Mouse (Mus musculus): ENCODE data around the gene Pold2. TPM values are rescaled to one million over a fixed set of nuclear protein-coding genes. Genes with fewer than 3 reads are reported as not detected.

The Pold2 gene
- polyA plus RNA-seq, 1 experiment, result 78.0 TPM

GRCm38 (mm10) chr11:5840346-5840745 is 37.7 kb downstream of the Pold2 start:
- TF ChIP-seq POLR2A (IDR thresholded peaks at IDR 0.05; ENCODE audit: borderline replicate concordance, extremely low read depth, insufficient read depth, insufficient read length, poor library complexity, severe bottlenecking), result no peak
- TF ChIP-seq CTCF (IDR thresholded peaks at IDR 0.05; ENCODE audit: borderline replicate concordance, extremely low read depth, insufficient read depth, insufficient read length), result no peak
- no peak for DNase-seq (ENCODE audit: low read depth)

- TF ChIP-seq CTCF (IDR thresholded peaks at IDR 0.05; ENCODE audit: borderline replicate concordance, extremely low read depth, insufficient read depth, insufficient read length) (peak; percentile 70), POLR2A (IDR thresholded peaks at IDR 0.05; ENCODE audit: borderline replicate concordance, extremely low read depth, insufficient read depth, insufficient read length, poor library complexity, severe bottlenecking) (no peak)
- DNase-seq (ENCODE audit: low read depth), result peak; percentile 96
These were observed 40.5 kb downstream of the Pold2 start, which contains the start of gene Polm for GRCm38 (mm10) chr11:5837251-5838246. Gene Polm, minus strand, starts transcription at chr11:5838016.

DNA sequence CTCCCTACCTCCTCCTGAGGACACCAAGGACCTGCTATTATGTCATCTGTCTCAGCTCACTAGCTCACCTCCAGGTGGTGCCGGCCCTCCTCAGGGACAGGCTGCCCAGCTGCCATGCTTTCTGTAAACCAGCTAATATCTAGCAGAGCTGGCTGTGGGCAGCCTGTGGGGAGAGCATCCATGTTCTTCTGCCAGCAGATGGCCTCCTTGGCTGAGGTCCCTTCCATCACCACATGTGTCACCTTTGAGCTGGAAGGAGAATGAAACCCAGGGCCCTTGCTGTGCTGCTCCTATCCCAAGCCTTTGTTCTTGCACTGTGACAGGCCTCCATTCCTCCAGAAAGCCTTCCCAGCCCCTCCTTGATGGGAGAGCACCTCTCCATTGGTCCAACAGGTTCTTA is 42.0 kb downstream of the Pold2 start:
- peak; percentile 55 for DNase-seq (ENCODE audit: low read depth)
- TF ChIP-seq CTCF (IDR thresholded peaks at IDR 0.05; ENCODE audit: borderline replicate concordance, extremely low read depth, insufficient read depth, insufficient read length), result peak; percentile 27; the same call in 1 of the 2 replicates
- TF ChIP-seq POLR2A (IDR thresholded peaks at IDR 0.05; ENCODE audit: borderline replicate concordance, extremely low read depth, insufficient read depth, insufficient read length, poor library complexity, severe bottlenecking), result no peak

- TF ChIP-seq CTCF (IDR thresholded peaks at IDR 0.05; ENCODE audit: borderline replicate concordance, extremely low read depth, insufficient read depth, insufficient read length) (no peak), POLR2A (IDR thresholded peaks at IDR 0.05; ENCODE audit: borderline replicate concordance, extremely low read depth, insufficient read depth, insufficient read length, poor library complexity, severe bottlenecking) (no peak)
These were observed 43.0 kb downstream of the Pold2 start for GRCm38 (mm10) chr11:5835057-5835456.

GRCm38 (mm10) chr11:5834506-5834905 is 43.6 kb downstream of the Pold2 start:
- DNase-seq (ENCODE audit: low read depth), result no peak
- TF ChIP-seq POLR2A (IDR thresholded peaks at IDR 0.05; ENCODE audit: borderline replicate concordance, extremely low read depth, insufficient read depth, insufficient read length, poor library complexity, severe bottlenecking) (no peak), CTCF (IDR thresholded peaks at IDR 0.05; ENCODE audit: borderline replicate concordance, extremely low read depth, insufficient read depth, insufficient read length) (no peak)

More at GRCm38 (mm10) chr11:5835057-5835456, 43.0 kb downstream of the Pold2 start:
- DNase-seq (ENCODE audit: low read depth), result no peak

DNA sequence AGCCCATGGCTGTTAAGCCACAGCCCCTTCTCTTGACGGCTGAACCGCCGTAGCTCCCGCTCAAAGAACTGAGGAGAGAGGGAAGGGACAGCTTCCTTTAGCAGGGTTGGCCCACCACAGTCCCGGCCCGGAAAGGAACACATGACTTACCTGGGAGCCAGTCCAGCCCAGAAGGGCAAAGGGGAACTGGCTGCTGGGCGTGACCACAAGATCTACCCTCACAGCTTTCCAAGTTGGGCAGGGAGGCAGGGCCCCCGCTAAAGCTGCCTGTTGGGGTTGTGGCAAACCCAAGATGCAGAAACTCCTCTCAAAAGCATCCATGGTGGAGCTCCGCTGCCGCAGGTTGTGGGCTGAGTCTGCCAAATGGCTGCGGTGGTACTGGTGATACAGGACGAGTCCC is 48.8 kb downstream of the Pold2 start:
- TF ChIP-seq POLR2A (IDR thresholded peaks at IDR 0.05; ENCODE audit: borderline replicate concordance, extremely low read depth, insufficient read depth, insufficient read length, poor library complexity, severe bottlenecking) (no peak), CTCF (IDR thresholded peaks at IDR 0.05; ENCODE audit: borderline replicate concordance, extremely low read depth, insufficient read depth, insufficient read length) (no peak)
- no peak for DNase-seq (ENCODE audit: low read depth)

GRCm38 (mm10) chr11:5828509-5829191 is 49.4 kb downstream of the Pold2 start:
- no peak for DNase-seq (ENCODE audit: low read depth)
- no peak for TF ChIP-seq POLR2A (IDR thresholded peaks at IDR 0.05; ENCODE audit: borderline replicate concordance, extremely low read depth, insufficient read depth, insufficient read length, poor library complexity, severe bottlenecking)
- TF ChIP-seq CTCF (IDR thresholded peaks at IDR 0.05; ENCODE audit: borderline replicate concordance, extremely low read depth, insufficient read depth, insufficient read length), result no peak

DNA sequence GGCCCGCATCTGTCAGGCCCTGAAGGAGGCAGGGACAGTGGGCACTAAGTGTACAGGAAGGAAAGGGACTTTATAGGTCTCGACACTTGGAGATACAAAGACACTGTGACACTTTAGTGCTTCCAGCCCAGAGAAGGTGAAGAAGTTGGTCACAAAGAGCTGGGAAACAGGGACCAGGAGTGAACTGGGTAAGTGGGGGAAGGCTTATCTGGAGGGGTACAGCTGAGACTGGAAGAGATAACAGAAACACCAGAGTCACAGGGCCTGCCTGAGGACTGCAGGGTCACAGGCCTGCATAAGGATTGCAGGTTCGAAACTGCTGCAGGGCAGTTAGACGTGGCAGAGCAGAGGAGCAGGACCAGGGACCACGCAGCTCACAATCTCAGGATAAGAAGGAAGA is 50.2 kb downstream of the Pold2 start:
- TF ChIP-seq CTCF (IDR thresholded peaks at IDR 0.05; ENCODE audit: borderline replicate concordance, extremely low read depth, insufficient read depth, insufficient read length), result no peak
- no peak for TF ChIP-seq POLR2A (IDR thresholded peaks at IDR 0.05; ENCODE audit: borderline replicate concordance, extremely low read depth, insufficient read depth, insufficient read length, poor library complexity, severe bottlenecking)
- DNase-seq (ENCODE audit: low read depth), result no peak

DNA sequence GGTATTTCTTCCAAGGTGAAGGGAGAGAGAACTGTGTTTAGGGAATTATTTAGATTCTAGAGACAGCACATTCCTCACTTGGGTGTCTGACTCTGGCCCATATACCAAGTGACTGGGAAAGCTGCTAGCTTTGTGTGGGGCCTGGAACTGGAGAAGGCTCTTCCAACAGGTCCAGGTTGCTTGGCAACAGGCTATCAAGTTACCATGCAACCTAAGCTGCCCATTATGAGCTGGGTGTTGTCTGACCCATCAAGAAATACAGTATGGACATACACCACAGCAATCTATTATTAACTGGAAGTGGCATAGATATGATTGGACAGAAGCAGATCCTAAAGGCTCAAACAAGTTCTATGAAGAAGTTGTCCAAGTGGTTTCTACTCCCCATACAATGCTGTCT is 52.7 kb downstream of the Pold2 start:
- DNase-seq (ENCODE audit: low read depth), result no peak
- no peak for TF ChIP-seq POLR2A (IDR thresholded peaks at IDR 0.05; ENCODE audit: borderline replicate concordance, extremely low read depth, insufficient read depth, insufficient read length, poor library complexity, severe bottlenecking)

Other genes with a start within 250 kb of the Pold2 start
- 112 and 159 TPM in 2 replicates for gene Mrps24, start 162.6 kb downstream of the Pold2 start, polyA plus RNA-seq (2012; rRNA removed)
- gene Urgcp, start 115.9 kb downstream of the Pold2 start, polyA plus RNA-seq (2012; rRNA removed), result 20.6 and 25.9 TPM in 2 replicates
- 123 TPM in 2 replicates for gene Dbnl, start 89.8 kb downstream of the Pold2 start, polyA plus RNA-seq (2012; rRNA removed)
- 0.59 and 0.82 TPM in 2 replicates for gene Pgam2, start 74.6 kb downstream of the Pold2 start, polyA plus RNA-seq (2012; rRNA removed)
- gene Polm, start 40.3 kb downstream of the Pold2 start, polyA plus RNA-seq (2012; rRNA removed), result 18.9 and 24.5 TPM in 2 replicates
- 6.6 and 18.7 TPM in 2 replicates for gene Aebp1, start 16.3 kb downstream of the Pold2 start, polyA plus RNA-seq (2012; rRNA removed)
- 0.29 and 0.38 TPM in 2 replicates for gene Myl7, start 20.5 kb upstream of the Pold2 start, polyA plus RNA-seq (2012; rRNA removed)
- 5.9 and 6.4 TPM in 2 replicates for gene Gck, start 71.8 kb upstream of the Pold2 start, polyA plus RNA-seq (2012; rRNA removed)
- gene Ykt6, start 77.4 kb upstream of the Pold2 start, polyA plus RNA-seq (2012; rRNA removed), result 74.7 and 106 TPM in 2 replicates
- gene Camk2b, start 188.1 kb upstream of the Pold2 start, polyA plus RNA-seq (2012; rRNA removed), result 87.5 and 126 TPM in 2 replicates